22 mouse cellular contexts compared by ENCODE assay signal in the genomic region with DNA sequence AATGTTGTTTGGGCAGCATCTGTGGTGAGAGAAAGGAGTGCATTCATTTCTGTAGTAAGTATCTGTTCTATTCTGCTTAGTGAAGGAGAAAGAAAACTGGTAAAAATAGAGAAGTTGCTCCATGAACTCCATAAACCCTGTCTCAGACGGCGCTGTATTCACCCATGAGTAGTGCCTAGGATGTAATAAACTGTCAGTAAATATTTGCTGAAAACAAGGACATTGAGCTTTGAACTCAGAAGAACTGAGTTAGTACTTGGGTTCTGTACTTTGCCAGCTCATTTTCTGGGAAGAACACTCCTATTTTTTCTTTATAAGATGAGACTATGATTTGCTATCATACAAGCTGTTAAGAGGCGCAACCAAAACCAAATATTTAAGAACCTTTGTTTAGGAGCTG. TPM values are rescaled to one million over a fixed set of nuclear protein-coding genes. Genes with fewer than 3 reads are reported as not detected.
DNase-seq lines count a peak whose midpoint lies in the region; ATAC-seq lines count a peak whose summit lies in the region.
"Had no signal": no experiment of that assay in that cellular context is flagged by ENCODE, and none has a peak within 500 bp of the region (broad histone marks: within the 10 kb centered on the region; RNA-seq: fewer than 3 reads in every experiment).

No protein-coding gene starts in this region.

- no peak overlapping the region for H3K4me2 ChIP-seq in kidney, embryonic 15.5 days
- H3K4me2 ChIP-seq in intestine, embryonic 15.5 days (replicated peaks): no peak overlapping the region
- no peak overlapping the region for H3K4me2 ChIP-seq in intestine, embryonic 16.5 days (ENCODE audit: low read depth, low read length)
- H3K4me2 ChIP-seq: embryonic facial prominence, embryonic 13.5 days; embryonic facial prominence, embryonic 15.5 days; forebrain, embryonic 12.5 days had no signal

- H3K4me1 ChIP-seq in kidney, embryonic 15.5 days: peaks cover 5% of the 10 kb centered on the region
- H3K4me1 ChIP-seq in intestine, embryonic 15.5 days (replicated peaks): no peaks in the 10 kb centered on the region
- H3K4me1 ChIP-seq in intestine, embryonic 16.5 days (ENCODE audit: control insufficient read depth, insufficient read depth, low read length): peaks cover 4% of the 10 kb centered on the region; the same call in 1 of the 2 replicates
- H3K4me1 ChIP-seq: embryonic facial prominence, embryonic 13.5 days; embryonic facial prominence, embryonic 15.5 days had no signal

- peaks cover 38% of the 10 kb centered on the region; the same call in 1 of the 2 replicates for H3K27me3 ChIP-seq in kidney, embryonic 15.5 days
- no peaks in the 10 kb centered on the region for H3K27me3 ChIP-seq in intestine, embryonic 15.5 days (replicated peaks)
- H3K27me3 ChIP-seq in intestine, embryonic 16.5 days (replicated peaks; ENCODE audit: control insufficient read depth, insufficient read depth, low read length): no peaks in the 10 kb centered on the region
- H3K27me3 ChIP-seq: embryonic facial prominence, embryonic 13.5 days; embryonic facial prominence, embryonic 15.5 days; forebrain, embryonic 12.5 days had no signal

- no peak overlapping the region for H3K9ac ChIP-seq in kidney, embryonic 15.5 days
- no peak overlapping the region for H3K9ac ChIP-seq in intestine, embryonic 15.5 days
- H3K9ac ChIP-seq in intestine, embryonic 16.5 days (ENCODE audit: low read depth, low read length): no peak overlapping the region
- H3K9ac ChIP-seq: embryonic facial prominence, embryonic 13.5 days; embryonic facial prominence, embryonic 15.5 days; forebrain, embryonic 12.5 days had no signal

- peak; percentile 13 for DNase-seq in kidney, adult 9 months
- no peak for DNase-seq in right cerebral cortex, adult 2 months (ENCODE audit: low spot score in 2 of 2)
- no peak for DNase-seq in adrenal gland, adult 8-10 months
- DNase-seq: adrenal gland, adult 2 months; adrenal gland, postnatal 14 days; adrenal gland, postnatal 36 days; cerebellum, adult 11-12 months; cerebellum, adult 8-10 months; cerebellum, adult 9-11 months; cerebellum, postnatal 14 days; cerebellum, postnatal 36 days; embryo, embryonic 11 days had no signal

- 90% methylated on average over 3 of the region's 3 CpGs for WGBS in kidney, embryonic 15.5 days
- 57% methylated on average over 3 of the region's 3 CpGs for WGBS in intestine, embryonic 15.5 days
- WGBS in intestine, embryonic 16.5 days: 59% methylated on average over 3 of the region's 3 CpGs

- no peaks in the 10 kb centered on the region for H3K9me3 ChIP-seq in kidney, embryonic 15.5 days (replicated peaks)
- H3K9me3 ChIP-seq in intestine, embryonic 15.5 days: no peaks in the 10 kb centered on the region
- H3K9me3 ChIP-seq in intestine, embryonic 16.5 days (ENCODE audit: control insufficient read depth, low read length): no peaks in the 10 kb centered on the region
- H3K9me3 ChIP-seq: embryonic facial prominence, embryonic 13.5 days; embryonic facial prominence, embryonic 15.5 days; forebrain, embryonic 10.5 days; forebrain, embryonic 12.5 days had no signal

- H3K36me3 ChIP-seq in kidney, embryonic 15.5 days: no peaks in the 10 kb centered on the region
- no peaks in the 10 kb centered on the region for H3K36me3 ChIP-seq in intestine, embryonic 15.5 days
- H3K36me3 ChIP-seq in intestine, embryonic 16.5 days (ENCODE audit: control insufficient read depth, insufficient read depth, low read length): no peaks in the 10 kb centered on the region
- H3K36me3 ChIP-seq: embryonic facial prominence, embryonic 13.5 days; embryonic facial prominence, embryonic 15.5 days; forebrain, embryonic 10.5 days; forebrain, embryonic 12.5 days had no signal

- H3K27ac ChIP-seq in kidney, embryonic 15.5 days: no peak overlapping the region
- no peak overlapping the region for H3K27ac ChIP-seq in intestine, embryonic 15.5 days
- H3K27ac ChIP-seq in intestine, embryonic 16.5 days (ENCODE audit: low read length): no peak overlapping the region
- H3K27ac ChIP-seq: embryonic facial prominence, embryonic 13.5 days; embryonic facial prominence, embryonic 15.5 days; forebrain, embryonic 10.5 days; forebrain, embryonic 12.5 days had no signal

- no peak overlapping the region for H3K4me3 ChIP-seq in kidney, embryonic 15.5 days (replicated peaks)
- H3K4me3 ChIP-seq in intestine, embryonic 15.5 days (replicated peaks): no peak overlapping the region
- H3K4me3 ChIP-seq in intestine, embryonic 16.5 days (ENCODE audit: low read length): no peak overlapping the region
- H3K4me3 ChIP-seq: embryonic facial prominence, embryonic 13.5 days; embryonic facial prominence, embryonic 15.5 days; erythroblast, embryonic 14.5 days; forebrain, embryonic 10.5 days; forebrain, embryonic 12.5 days had no signal

- no peak for ATAC-seq in kidney, embryonic 15.5 days (replicated peaks; ENCODE audit: low FRiP score)
- ATAC-seq in intestine, embryonic 15.5 days: 0 out of 2 replicates have a peak, but pooled peaks have one; percentile 31
- peak; percentile 77 for ATAC-seq in intestine, embryonic 16.5 days
- ATAC-seq: forebrain, embryonic 14.5 days; forebrain, embryonic 16.5 days had no signal

RNA-seq across cellular contexts. Expression of a gene that starts 24.6 kb away (rescaled TPM):
- 14.8 and 16.2 TPM in 2 replicates for polyA plus RNA-seq in kidney, embryonic 15.5 days (2015; fragmentation: Nextera tagmentation; extraction: Ambion mirVana)
- polyA plus RNA-seq in intestine, embryonic 15.5 days (2015; fragmentation: Nextera tagmentation; extraction: Ambion mirVana): 20.1 TPM in 2 replicates
- polyA plus RNA-seq in intestine, embryonic 16.5 days (2015; fragmentation: Nextera tagmentation; extraction: Ambion mirVana): 20.9 and 21.1 TPM in 2 replicates
- 10 to 100 TPM; 74.4 to 93.6 (median 83.3) TPM for total RNA-seq in adrenal gland, adult 8-10 months (2022)

RNA-seq across cellular contexts. Expression of a gene that starts 36.4 kb away (rescaled TPM):
- 53.1 and 59.1 TPM in 2 replicates for polyA plus RNA-seq in kidney, embryonic 15.5 days (2015; fragmentation: Nextera tagmentation; extraction: Ambion mirVana)
- 60.2 and 62.1 TPM in 2 replicates for polyA plus RNA-seq in intestine, embryonic 15.5 days (2015; fragmentation: Nextera tagmentation; extraction: Ambion mirVana)
- 69.4 and 71.3 TPM in 2 replicates for polyA plus RNA-seq in intestine, embryonic 16.5 days (2015; fragmentation: Nextera tagmentation; extraction: Ambion mirVana)
- total RNA-seq in adrenal gland, adult 8-10 months (2022): 10 to 100 TPM; 39.8 to 54.4 (median 47.5) TPM
